Mouse (Mus musculus) ES-Bruce4 (cell line): ENCODE data around the gene Zfp747.

ENCODE experiments used
- CTCF ChIP-seq: IDR thresholded peaks from one replicate; pipeline ENCODE4 v1.8.1; 2011; ENCODE audit warnings: low read depth, low read length
- EP300 ChIP-seq: IDR thresholded peaks from 2 replicates; pipeline ENCODE4 v1.6.1; 2011; ENCODE audit warnings: low read depth, low read length; ENCODE audit not compliant: insufficient read depth
- POLR2A ChIP-seq: IDR thresholded peaks from one replicate; pipeline ENCODE4 v1.8.1; 2011; ENCODE audit warnings: low read length; ENCODE audit not compliant: insufficient read depth

DNA sequence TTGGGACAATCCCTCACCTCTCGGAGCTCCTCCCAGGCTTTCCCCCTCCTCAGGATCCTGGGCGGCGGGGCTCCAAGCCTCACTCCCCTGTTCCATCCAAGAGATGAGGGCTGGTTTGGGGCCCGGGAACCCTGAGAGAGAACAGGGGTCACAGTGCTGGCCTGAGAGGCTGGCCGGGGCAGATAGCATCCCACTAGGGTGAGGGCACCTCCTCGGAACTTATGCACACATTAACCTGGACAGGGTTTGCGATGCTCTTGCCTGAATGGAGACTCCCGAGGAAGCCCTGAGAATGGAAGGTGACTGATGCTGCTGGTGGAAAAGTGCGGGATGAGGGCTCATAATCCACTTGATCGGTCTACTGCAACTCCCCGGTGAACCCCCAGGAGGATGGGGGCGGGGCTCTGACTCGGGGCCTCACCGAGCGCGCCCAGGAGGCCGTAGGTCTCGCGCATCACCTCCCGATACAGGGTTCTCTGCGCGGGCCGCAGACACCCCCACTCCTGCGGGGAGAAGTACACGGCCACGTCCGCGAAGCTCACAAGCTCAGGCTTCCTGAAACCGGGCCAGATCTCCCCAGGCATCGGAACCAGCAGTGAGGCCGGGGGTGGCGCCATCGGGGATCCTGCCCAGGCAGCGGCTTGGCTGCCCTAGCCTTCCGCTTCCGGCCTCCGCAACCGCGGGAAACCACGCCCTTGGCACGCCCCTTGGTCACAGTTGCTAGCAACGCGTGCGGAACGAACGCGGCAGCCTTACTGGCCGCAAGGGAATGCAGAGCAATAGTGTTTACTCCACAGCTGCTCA is 45.7 kb upstream of the Zfp747 start, which contains the start of gene Zfp688:
- TF ChIP-seq POLR2A (peak; percentile 78), CTCF (no peak), EP300 (peak; percentile 59; the same call in 1 of the 2 replicates)
